Mouse (Mus musculus): ENCODE measurements around the gene Tubb5. TPM values are rescaled to one million over a fixed set of nuclear protein-coding genes. Genes with fewer than 3 reads are reported as not detected.

Gene Tubb5
- polyA plus RNA-seq, 1 experiment from 2014 or later: 1,667 TPM

GRCm38 (mm10) chr17:35813653-35814052, 24.5 kb downstream of the Tubb5 start:
- Histone ChIP-seq H3K27ac (ENCODE audit: low read depth, low read length) (no peak overlapping the region), H3K36me3 (ENCODE audit: control insufficient read depth, insufficient read depth, low read length) (no peaks in the 10 kb centered on the region), H3K4me3 (ENCODE audit: low read depth, low read length) (no peak overlapping the region), H3K9me3 (ENCODE audit: control insufficient read depth, low read length) (no peaks in the 10 kb centered on the region), H3K4me1 (replicated peaks; ENCODE audit: control insufficient read depth, insufficient read depth, low read length) (no peaks in the 10 kb centered on the region), H3K27me3 (ENCODE audit: control insufficient read depth, insufficient read depth, low read length) (no peaks in the 10 kb centered on the region), H3K9ac (ENCODE audit: low read depth, low read length) (no peak overlapping the region), H3K4me2 (replicated peaks; ENCODE audit: low read depth, low read length) (no peak overlapping the region)
- DNase-seq (ENCODE audit: low spot score) (no peak), ATAC-seq (ENCODE audit: low FRiP score) (no peak)
- 87% methylated on average over 7 of the region's 7 CpGs for WGBS

GRCm38 (mm10) chr17:35813245-35813647, 24.9 kb downstream of the Tubb5 start:
- 74% methylated on average over 7 of the region's 7 CpGs for WGBS
- DNase-seq (ENCODE audit: low spot score) (no peak), ATAC-seq (ENCODE audit: low FRiP score) (no peak)
- Histone ChIP-seq H3K9me3 (ENCODE audit: control insufficient read depth, low read length) (no peaks in the 10 kb centered on the region), H3K27me3 (ENCODE audit: control insufficient read depth, insufficient read depth, low read length) (no peaks in the 10 kb centered on the region), H3K36me3 (ENCODE audit: control insufficient read depth, insufficient read depth, low read length) (no peaks in the 10 kb centered on the region), H3K4me3 (ENCODE audit: low read depth, low read length) (no peak overlapping the region), H3K4me2 (replicated peaks; ENCODE audit: low read depth, low read length) (no peak overlapping the region), H3K4me1 (replicated peaks; ENCODE audit: control insufficient read depth, insufficient read depth, low read length) (no peaks in the 10 kb centered on the region), H3K27ac (ENCODE audit: low read depth, low read length) (no peak overlapping the region), H3K9ac (ENCODE audit: low read depth, low read length) (no peak overlapping the region)

- DNase-seq (ENCODE audit: low spot score) (no peak), ATAC-seq (ENCODE audit: low FRiP score) (no peak)
- Histone ChIP-seq H3K4me1 (replicated peaks; ENCODE audit: control insufficient read depth, insufficient read depth, low read length) (no peaks in the 10 kb centered on the region), H3K9me3 (ENCODE audit: control insufficient read depth, low read length) (no peaks in the 10 kb centered on the region), H3K4me2 (replicated peaks; ENCODE audit: low read depth, low read length) (no peak overlapping the region), H3K9ac (ENCODE audit: low read depth, low read length) (no peak overlapping the region), H3K27ac (ENCODE audit: low read depth, low read length) (no peak overlapping the region), H3K27me3 (ENCODE audit: control insufficient read depth, insufficient read depth, low read length) (no peaks in the 10 kb centered on the region), H3K4me3 (ENCODE audit: low read depth, low read length) (no peak overlapping the region), H3K36me3 (ENCODE audit: control insufficient read depth, insufficient read depth, low read length) (no peaks in the 10 kb centered on the region)
- WGBS: 81% methylated on average over 6 of the region's 6 CpGs
These were observed 25.4 kb downstream of the Tubb5 start for GRCm38 (mm10) chr17:35812736-35813135.

GRCm38 (mm10) chr17:35812307-35812706, 25.8 kb downstream of the Tubb5 start:
- WGBS: 71% methylated on average over 5 of the region's 5 CpGs
- no peak overlapping the region for H3K27ac ChIP-seq (ENCODE audit: low read depth, low read length)
- no peak overlapping the region for H3K9ac ChIP-seq (ENCODE audit: low read depth, low read length)
- H3K4me2 ChIP-seq (replicated peaks; ENCODE audit: low read depth, low read length): no peak overlapping the region
- no peaks in the 10 kb centered on the region for H3K36me3 ChIP-seq (ENCODE audit: control insufficient read depth, insufficient read depth, low read length)
- no peak overlapping the region for H3K4me3 ChIP-seq (ENCODE audit: low read depth, low read length)
- H3K27me3 ChIP-seq (ENCODE audit: control insufficient read depth, insufficient read depth, low read length): no peaks in the 10 kb centered on the region
- no peaks in the 10 kb centered on the region for H3K9me3 ChIP-seq (ENCODE audit: control insufficient read depth, low read length)
- H3K4me1 ChIP-seq (replicated peaks; ENCODE audit: control insufficient read depth, insufficient read depth, low read length): no peaks in the 10 kb centered on the region
- DNase-seq (ENCODE audit: low spot score): no peak
- ATAC-seq (ENCODE audit: low FRiP score): no peak

- Histone ChIP-seq H3K4me1 (replicated peaks; ENCODE audit: control insufficient read depth, insufficient read depth, low read length) (no peaks in the 10 kb centered on the region), H3K9ac (ENCODE audit: low read depth, low read length) (no peak overlapping the region), H3K27me3 (ENCODE audit: control insufficient read depth, insufficient read depth, low read length) (no peaks in the 10 kb centered on the region), H3K4me3 (ENCODE audit: low read depth, low read length) (no peak overlapping the region), H3K27ac (ENCODE audit: low read depth, low read length) (no peak overlapping the region), H3K36me3 (ENCODE audit: control insufficient read depth, insufficient read depth, low read length) (no peaks in the 10 kb centered on the region), H3K4me2 (replicated peaks; ENCODE audit: low read depth, low read length) (no peak overlapping the region), H3K9me3 (ENCODE audit: control insufficient read depth, low read length) (no peaks in the 10 kb centered on the region)
- WGBS: 88% methylated on average over 5 of the region's 5 CpGs
- no peak for DNase-seq (ENCODE audit: low spot score)
- no peak for ATAC-seq (ENCODE audit: low FRiP score)
These were observed 27.0 kb downstream of the Tubb5 start for GRCm38 (mm10) chr17:35810900-35811648.

- no peaks in the 10 kb centered on the region for H3K9me3 ChIP-seq (ENCODE audit: control insufficient read depth, low read length)
- H3K27ac ChIP-seq (ENCODE audit: low read depth, low read length): no peak overlapping the region
- no peaks in the 10 kb centered on the region for H3K36me3 ChIP-seq (ENCODE audit: control insufficient read depth, insufficient read depth, low read length)
- no peak overlapping the region for H3K4me2 ChIP-seq (replicated peaks; ENCODE audit: low read depth, low read length)
- no peak overlapping the region for H3K9ac ChIP-seq (ENCODE audit: low read depth, low read length)
- ATAC-seq (ENCODE audit: low FRiP score) (no peak), DNase-seq (ENCODE audit: low spot score) (no peak)
- no peak overlapping the region for H3K4me3 ChIP-seq (ENCODE audit: low read depth, low read length)
- WGBS: 91% methylated on average over 11 of the region's 11 CpGs
- no peaks in the 10 kb centered on the region for H3K4me1 ChIP-seq (replicated peaks; ENCODE audit: control insufficient read depth, insufficient read depth, low read length)
- no peaks in the 10 kb centered on the region for H3K27me3 ChIP-seq (ENCODE audit: control insufficient read depth, insufficient read depth, low read length)
These were observed 28.7 kb downstream of the Tubb5 start for GRCm38 (mm10) chr17:35809395-35809794.

- WGBS: 70% methylated on average over 9 of the region's 9 CpGs
- ATAC-seq (ENCODE audit: low FRiP score): no peak
- H3K9ac ChIP-seq (ENCODE audit: low read depth, low read length): no peak overlapping the region
These were observed 30.0 kb downstream of the Tubb5 start for GRCm38 (mm10) chr17:35808073-35808472.

GRCm38 (mm10) chr17:35803858-35804399, 34.2 kb downstream of the Tubb5 start:
- no peak overlapping the region for H3K4me3 ChIP-seq (ENCODE audit: low read depth, low read length)
- H3K4me2 ChIP-seq (replicated peaks; ENCODE audit: low read depth, low read length): no peak overlapping the region
- H3K36me3 ChIP-seq (ENCODE audit: control insufficient read depth, insufficient read depth, low read length): no peaks in the 10 kb centered on the region
- no peak for ATAC-seq (ENCODE audit: low FRiP score)
- 92% methylated on average over 4 of the region's 4 CpGs for WGBS
- no peak overlapping the region for H3K9ac ChIP-seq (ENCODE audit: low read depth, low read length)
- no peaks in the 10 kb centered on the region for H3K9me3 ChIP-seq (ENCODE audit: control insufficient read depth, low read length)
- no peak overlapping the region for H3K27ac ChIP-seq (ENCODE audit: low read depth, low read length)
- H3K27me3 ChIP-seq (ENCODE audit: control insufficient read depth, insufficient read depth, low read length): no peaks in the 10 kb centered on the region
- DNase-seq (ENCODE audit: low spot score): no peak
- H3K4me1 ChIP-seq (replicated peaks; ENCODE audit: control insufficient read depth, insufficient read depth, low read length): no peaks in the 10 kb centered on the region

More at GRCm38 (mm10) chr17:35808073-35808472, 30.0 kb downstream of the Tubb5 start:
- Histone ChIP-seq H3K36me3 (ENCODE audit: control insufficient read depth, insufficient read depth, low read length) (no peaks in the 10 kb centered on the region), H3K4me1 (replicated peaks; ENCODE audit: control insufficient read depth, insufficient read depth, low read length) (no peaks in the 10 kb centered on the region), H3K27ac (ENCODE audit: low read depth, low read length) (no peak overlapping the region), H3K9me3 (ENCODE audit: control insufficient read depth, low read length) (no peaks in the 10 kb centered on the region), H3K4me2 (replicated peaks; ENCODE audit: low read depth, low read length) (no peak overlapping the region), H3K27me3 (ENCODE audit: control insufficient read depth, insufficient read depth, low read length) (no peaks in the 10 kb centered on the region), H3K4me3 (ENCODE audit: low read depth, low read length) (no peak overlapping the region)
- DNase-seq (ENCODE audit: low spot score): no peak

GRCm38 (mm10) chr17:35803020-35803419, 35.1 kb downstream of the Tubb5 start:
- no peak overlapping the region for H3K4me2 ChIP-seq (replicated peaks; ENCODE audit: low read depth, low read length)
- no peak for DNase-seq (ENCODE audit: low spot score)
- no peak overlapping the region for H3K9ac ChIP-seq (ENCODE audit: low read depth, low read length)
- H3K4me1 ChIP-seq (replicated peaks; ENCODE audit: control insufficient read depth, insufficient read depth, low read length): no peaks in the 10 kb centered on the region
- H3K27me3 ChIP-seq (ENCODE audit: control insufficient read depth, insufficient read depth, low read length): no peaks in the 10 kb centered on the region
- H3K36me3 ChIP-seq (ENCODE audit: control insufficient read depth, insufficient read depth, low read length): no peaks in the 10 kb centered on the region
- ATAC-seq (ENCODE audit: low FRiP score): no peak
- H3K9me3 ChIP-seq (ENCODE audit: control insufficient read depth, low read length): no peaks in the 10 kb centered on the region
- H3K27ac ChIP-seq (ENCODE audit: low read depth, low read length): no peak overlapping the region
- no peak overlapping the region for H3K4me3 ChIP-seq (ENCODE audit: low read depth, low read length)
- 63% methylated on average over 6 of the region's 6 CpGs for WGBS
